Mouse (Mus musculus) lung, postnatal 25 days (tissue): Measurements from ENCODE around the gene Impdh1.
"Not testable (repeated sequence)": the region's sequence is repeated elsewhere in the genome, so short reads cannot be mapped to it uniquely, and the experiment has no call there.

Experiments used
- DNase-seq: peaks from one replicate; pipeline ENCODE4 v3.0.0; 2022; ENCODE audit warnings: low spot score

The Impdh1 gene

DNA sequence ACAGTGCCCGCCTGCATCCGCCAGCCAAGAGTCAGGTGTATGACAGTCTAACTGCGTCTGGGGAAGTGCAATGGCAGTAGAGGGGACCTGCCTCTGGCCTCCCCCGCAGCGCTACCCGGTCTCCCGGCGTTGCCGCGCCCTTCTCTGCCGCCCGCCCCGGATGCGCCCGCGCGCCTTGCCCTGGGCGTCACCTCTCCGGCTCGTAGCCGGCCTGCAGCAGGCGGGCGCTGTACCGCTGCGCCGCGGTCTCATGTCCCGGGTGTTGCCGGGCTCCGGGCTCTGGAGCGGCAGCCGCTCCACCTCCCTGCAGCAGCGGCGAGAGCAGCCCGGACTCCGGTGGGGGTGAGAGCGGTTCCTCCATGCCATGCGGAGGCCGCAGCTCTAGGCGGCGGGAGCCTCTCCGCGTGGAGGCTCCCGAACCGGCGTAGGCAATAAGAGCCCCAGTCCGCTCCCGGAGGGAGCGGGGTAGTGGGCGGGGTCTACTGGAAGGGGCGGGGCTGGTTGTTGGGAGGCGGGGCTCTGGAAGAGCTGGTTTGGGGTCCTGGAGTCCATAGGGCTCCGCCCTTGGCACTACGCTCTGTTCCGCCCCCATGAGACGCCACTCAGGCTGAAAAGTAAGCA, at the start of gene Impdh1:
Gene Impdh1 (minus strand): TSS at position 484 of the 621 bp plus-strand sequence.
- peak; percentile 87 for DNase-seq

DNA sequence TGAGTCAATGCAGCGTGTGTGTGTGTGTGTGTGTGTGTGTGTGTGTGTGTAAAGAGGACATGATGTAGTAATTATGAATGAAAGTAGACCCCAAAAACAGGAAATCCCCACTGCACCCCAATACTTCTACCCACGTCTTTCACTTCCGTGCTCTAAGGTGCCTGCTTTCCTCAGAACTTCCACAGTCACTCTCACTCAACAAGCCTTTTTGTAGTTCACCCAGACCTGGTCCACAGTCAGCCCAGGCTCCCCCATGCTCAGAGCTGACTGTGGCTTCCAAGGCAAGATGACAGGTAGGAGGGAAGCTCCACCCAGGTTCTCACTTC, 48.3 kb upstream of the Impdh1 start:
- DNase-seq: no peak

DNA sequence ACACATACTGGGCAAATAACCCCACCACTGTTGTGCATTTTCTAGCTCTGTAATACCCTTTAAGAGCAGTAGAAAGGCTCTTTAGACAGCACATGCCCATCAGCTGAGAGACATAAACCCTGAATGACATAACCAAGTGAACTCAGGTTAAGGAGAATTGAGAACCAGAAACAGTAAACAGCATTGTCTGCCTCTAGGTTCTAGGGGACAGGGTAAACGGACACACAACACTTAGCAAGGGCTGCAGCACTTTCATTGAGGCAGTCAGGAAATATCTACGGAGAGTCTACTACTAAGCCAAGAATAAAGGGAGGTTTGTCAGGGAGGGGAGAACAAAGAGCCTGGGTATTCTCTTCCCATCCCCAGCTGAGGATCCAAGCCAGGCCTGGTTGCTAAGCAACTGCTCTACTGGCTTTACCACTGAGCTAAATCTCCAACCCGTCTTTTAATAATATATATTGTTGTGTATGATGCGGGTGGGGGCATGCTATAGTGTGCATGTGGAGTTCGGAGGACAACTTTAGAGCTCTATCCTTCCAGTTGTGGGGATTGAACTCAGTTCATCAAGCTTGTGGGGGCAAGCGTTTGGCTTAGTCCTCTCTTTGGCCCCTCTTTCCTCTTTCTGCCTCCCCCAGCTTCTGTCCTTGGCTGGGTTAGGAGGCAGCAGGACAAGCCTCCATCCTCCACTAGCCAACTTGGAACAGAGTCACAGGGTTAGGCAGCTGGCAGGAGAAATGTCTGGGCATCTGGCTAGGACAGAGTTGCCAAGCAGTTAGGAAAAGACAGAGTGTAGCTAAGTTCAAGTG, 47.7 kb upstream of the Impdh1 start:
- no peak for DNase-seq

DNA sequence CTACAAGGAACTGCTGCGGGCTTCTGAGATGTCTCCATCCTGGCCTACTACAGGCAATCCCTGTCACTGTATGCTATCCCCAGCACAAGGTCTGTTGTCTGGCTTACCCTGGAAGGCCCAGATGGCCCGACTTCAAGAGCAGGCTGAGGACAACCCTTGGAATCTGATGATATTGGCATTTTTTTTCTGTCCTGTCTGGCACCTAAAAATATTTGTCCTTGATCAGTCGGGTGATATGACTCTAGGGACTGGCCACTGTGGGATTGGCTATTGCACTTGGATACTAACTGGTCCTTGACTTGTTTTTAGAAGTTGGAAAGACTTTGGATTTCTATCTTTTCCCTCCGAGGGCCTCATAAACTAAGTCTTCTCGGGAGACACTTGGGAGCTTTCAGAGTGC, 45.7 kb upstream of the Impdh1 start:
- no peak for DNase-seq

GRCm38 (mm10) chr6:29259418-29259817, 43.3 kb upstream of the Impdh1 start:
- no peak for DNase-seq

- no peak for DNase-seq
These were observed 30.9 kb upstream of the Impdh1 start for GRCm38 (mm10) chr6:29247072-29247471.

GRCm38 (mm10) chr6:29246585-29246984, 30.4 kb upstream of the Impdh1 start:
- DNase-seq: no peak

GRCm38 (mm10) chr6:29246183-29246582, 30.0 kb upstream of the Impdh1 start:
- no peak for DNase-seq

DNA sequence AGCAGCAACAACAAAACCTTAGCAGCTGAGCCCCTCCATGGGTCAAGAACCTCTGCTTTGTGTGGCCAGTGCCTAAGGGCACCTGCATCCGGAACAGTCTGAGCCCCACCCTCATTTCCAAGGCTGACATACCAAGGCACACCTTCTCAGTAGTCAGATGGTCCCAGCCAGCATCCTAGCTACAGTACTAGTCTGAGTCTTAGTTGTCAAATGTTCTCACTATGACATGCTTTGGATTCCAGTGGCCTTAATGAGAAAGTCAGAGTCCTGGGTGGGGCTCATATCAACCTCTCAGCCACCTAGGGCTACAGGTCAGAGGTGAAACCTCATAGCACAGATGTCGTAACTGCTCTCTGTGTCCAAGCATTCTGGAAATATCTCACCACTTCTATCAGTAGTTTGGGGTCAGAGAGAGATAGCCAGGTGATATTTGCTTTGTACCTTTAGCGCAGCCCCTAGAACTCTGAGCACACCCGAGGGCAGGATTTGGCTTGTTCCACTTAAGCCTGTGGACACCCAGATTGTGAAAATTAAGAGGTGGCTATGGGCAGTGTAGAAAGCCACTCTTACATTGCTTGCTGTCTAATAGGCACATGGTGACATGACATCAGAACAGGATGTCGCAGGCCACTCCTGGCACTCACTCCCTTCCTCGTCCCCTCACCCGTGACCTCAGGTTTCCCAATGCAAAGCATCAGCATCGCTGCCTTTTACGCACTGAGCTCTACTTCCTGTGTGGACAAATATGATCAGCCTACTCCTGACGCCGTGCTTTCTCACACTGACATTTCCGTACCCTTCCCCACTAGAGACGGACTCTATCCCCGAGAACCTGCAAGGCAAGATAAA, 29.3 kb upstream of the Impdh1 start:
- peak; percentile 31 for DNase-seq

GRCm38 (mm10) chr6:29242265-29242664, 26.1 kb upstream of the Impdh1 start:
- no peak for DNase-seq

DNA sequence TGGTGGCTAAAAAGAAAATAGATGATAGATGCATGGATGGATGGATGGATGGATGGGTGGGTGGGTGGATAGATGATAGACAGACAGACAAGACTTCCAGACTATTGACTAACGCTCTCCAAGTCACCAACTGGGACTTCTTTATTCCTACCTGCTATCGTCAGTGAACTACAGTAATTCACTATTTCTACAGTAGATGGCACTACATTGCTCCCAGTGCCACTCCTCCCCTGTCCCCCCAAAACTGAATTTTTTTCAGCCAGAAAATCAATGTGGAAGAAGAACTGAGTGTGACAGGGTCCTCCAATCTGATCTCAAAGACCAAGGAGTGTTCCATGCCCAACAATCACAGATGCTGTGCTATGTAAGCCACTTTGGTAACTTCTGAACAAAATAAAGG, 25.5 kb upstream of the Impdh1 start:
- DNase-seq: peak; percentile 21

DNA sequence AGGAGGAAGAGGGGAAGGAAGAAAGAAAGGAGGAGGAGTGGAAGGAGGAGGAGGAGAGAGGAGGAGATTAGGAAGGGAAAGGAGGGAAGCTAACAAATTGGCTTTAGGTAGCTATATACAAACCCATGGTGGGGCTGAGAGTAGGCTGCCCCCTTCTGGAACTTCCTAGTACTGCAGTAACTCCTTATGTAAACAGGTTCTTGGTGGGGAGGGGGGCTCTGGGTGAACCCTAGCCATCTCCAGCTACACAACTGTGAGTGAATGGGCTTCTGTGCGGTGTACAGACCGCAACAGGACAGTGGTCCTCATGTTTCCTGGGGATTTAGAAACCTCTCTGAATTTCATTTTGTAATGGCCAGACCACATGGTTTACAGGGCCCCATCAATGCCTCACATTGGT, 24.6 kb upstream of the Impdh1 start:
- peak; percentile 64 for DNase-seq

DNA sequence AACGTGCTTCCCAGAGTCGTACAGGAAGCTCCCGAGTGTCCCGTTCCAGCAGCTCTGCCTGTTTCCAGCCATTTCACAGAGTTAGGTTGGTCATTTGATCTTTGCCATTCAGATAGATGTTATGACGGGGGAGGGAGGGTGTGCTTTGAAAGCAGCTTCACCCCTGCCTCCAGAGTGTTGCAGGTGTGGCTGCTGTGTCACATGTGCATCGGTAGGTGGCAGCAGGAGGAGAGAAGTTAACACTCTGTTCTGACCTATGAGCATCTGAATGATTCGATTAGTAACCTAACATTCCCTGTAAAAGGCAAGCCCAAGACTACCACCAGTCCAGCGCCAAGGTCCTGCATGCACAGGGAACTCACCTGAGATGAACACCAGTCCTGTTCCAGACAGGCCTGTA, 18.1 kb upstream of the Impdh1 start:
- no peak for DNase-seq

GRCm38 (mm10) chr6:29233710-29234109, 17.5 kb upstream of the Impdh1 start:
- DNase-seq: no peak

- no peak for DNase-seq
These were observed 16.2 kb upstream of the Impdh1 start for GRCm38 (mm10) chr6:29232321-29232720.

DNA sequence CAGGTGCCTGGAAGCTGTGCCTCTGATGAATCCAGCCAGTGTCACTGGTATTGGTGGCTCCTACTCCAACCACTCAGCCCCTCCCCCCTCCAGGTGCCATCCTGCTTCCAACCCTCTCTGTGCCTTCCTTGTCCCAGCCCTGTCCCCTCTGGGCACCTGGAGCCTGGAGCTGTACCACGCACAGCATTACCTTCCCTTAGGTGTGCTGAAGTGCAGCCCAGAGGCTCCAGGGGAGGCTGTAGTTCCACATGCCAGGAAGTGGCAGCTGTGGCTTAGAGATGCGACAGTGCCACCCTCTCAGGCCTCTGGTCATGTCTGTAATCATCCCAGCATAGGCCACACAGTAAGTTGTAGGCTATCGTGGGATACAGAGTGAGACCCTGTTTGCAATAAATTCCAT, 15.6 kb upstream of the Impdh1 start:
- no peak for DNase-seq

DNA sequence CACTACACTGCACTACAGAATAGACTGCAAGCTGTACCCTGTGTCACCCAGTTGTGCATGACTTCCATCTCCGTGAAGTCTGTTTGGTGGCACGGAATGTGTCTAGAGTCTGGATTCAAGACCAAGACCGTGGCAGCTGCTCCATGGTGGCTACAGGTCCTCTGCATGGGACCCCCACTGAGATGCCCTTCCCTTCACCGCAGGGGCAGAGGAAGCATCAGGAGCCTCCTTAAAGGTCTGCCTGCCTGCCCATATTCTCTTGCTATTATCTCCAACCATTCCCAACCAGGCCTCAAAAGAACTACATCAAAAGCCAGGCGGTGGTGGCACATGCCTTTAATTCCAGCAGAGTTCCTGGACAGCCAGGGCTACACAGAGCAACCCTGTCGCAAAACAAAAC, 14.2 kb upstream of the Impdh1 start:
- DNase-seq: no peak

GRCm38 (mm10) chr6:29229265-29229913, 13.2 kb upstream of the Impdh1 start:
- no peak for DNase-seq

DNA sequence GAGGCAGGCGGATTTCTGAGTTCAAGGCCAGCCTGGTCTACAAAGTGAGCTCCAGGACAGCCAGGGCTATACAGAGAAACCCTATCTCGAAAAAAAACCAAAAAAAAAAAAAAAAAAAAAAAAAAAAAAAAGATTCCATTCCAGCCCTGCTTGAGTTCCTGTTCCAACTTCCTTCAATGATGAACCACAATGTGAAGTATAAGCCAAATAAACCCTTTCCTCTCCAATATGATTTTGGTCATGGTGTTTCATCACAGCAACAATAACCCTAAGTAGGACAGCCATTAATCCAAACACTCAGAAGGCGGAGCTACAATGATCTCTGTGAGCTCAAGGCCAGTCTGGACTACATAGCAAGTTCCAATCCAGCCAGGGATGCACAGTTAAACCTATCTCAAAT, 1.6 kb upstream of the Impdh1 start:
- DNase-seq: not testable (repeated sequence)

- no peak for DNase-seq
These were observed 983 bp downstream of the Impdh1 start for GRCm38 (mm10) chr6:29215181-29215580.

- DNase-seq: peak; percentile 22
These were observed 1.4 kb downstream of the Impdh1 start for GRCm38 (mm10) chr6:29214776-29215175.

DNA sequence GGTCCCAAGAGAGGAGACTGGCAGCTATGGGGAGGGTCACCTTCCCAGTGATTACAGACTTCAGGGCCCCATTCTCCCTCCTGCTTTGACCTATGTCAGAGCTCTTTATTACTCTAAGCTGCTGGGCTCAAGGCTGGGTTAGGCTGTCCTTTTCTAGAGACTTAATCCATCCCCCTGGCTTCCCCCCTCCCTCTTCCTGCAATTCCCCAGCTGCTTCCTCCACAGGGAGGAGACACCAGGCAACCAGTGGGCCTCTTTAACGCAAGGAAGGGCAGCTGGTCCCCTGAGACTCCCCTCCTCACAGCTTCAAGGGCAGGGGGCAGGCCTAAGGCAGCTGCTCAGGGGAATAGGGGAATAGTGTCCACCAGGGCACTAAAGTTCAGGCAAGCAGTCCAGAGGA, 1.9 kb downstream of the Impdh1 start:
- DNase-seq: peak; percentile 53
